ENCODE assay signal across 10 mouse cellular contexts in the genomic region with DNA sequence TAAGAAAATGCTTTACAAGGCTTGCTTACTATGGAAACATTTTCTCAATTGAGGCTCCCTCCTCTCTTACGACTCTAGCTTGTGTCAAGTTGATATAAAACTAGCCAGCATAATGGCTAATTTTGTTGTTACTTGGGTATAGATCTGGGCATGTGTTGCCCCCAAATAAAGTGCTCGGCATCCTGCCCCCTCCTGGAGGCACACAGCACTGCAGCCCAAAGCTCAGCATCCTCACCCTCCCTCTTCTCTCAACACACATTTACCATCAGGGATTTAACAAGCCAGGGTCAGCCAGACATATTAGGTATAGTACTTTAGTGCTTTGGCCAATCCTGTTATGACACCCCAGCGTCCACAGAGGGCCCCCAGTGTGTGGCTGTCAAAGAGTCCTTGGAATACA. TPM values are rescaled to one million over a fixed set of nuclear protein-coding genes. Genes with fewer than 3 reads are reported as not detected.
DNase-seq lines count a peak whose midpoint lies in the region; ATAC-seq and TF ChIP-seq lines count a peak whose summit lies in the region.
"Had no signal": no experiment of that assay in that cellular context is flagged by ENCODE, and none has a peak within 500 bp of the region (broad histone marks: within the 10 kb centered on the region; RNA-seq: fewer than 3 reads in every experiment).

No protein-coding gene starts in this region.

- H3K9ac ChIP-seq in heart, adult 2 months (ENCODE audit: low read depth, low read length): no peak overlapping the region
- H3K9ac ChIP-seq in hindbrain, embryonic 16.5 days (ENCODE audit: low read depth, low read length): no peak overlapping the region
- H3K9ac ChIP-seq in forebrain, embryonic 12.5 days: no peak overlapping the region
- H3K9ac ChIP-seq: liver, embryonic 13.5 days had no signal

- TF ChIP-seq EP300 in heart, adult 2 months (IDR thresholded peaks at IDR 0.05; ENCODE audit: insufficient read depth, low read depth, low read length): no peak

- H3K27me3 ChIP-seq in heart, adult 2 months (ENCODE audit: control insufficient read depth, insufficient read depth, low read length): no peaks in the 10 kb centered on the region; the same call in 1 of the 2 replicates
- no peaks in the 10 kb centered on the region for H3K27me3 ChIP-seq in hindbrain, embryonic 16.5 days (replicated peaks; ENCODE audit: control insufficient read depth, insufficient read depth, low read length)
- H3K27me3 ChIP-seq in forebrain, embryonic 12.5 days: peaks cover 18% of the 10 kb centered on the region

- no peaks in the 10 kb centered on the region for H3K9me3 ChIP-seq in hindbrain, embryonic 16.5 days (ENCODE audit: control insufficient read depth, low read length)
- H3K9me3 ChIP-seq in forebrain, embryonic 12.5 days: no peaks in the 10 kb centered on the region
- H3K9me3 ChIP-seq: liver, embryonic 13.5 days had no signal

- no peaks in the 10 kb centered on the region for H3K79me2 ChIP-seq in heart, adult 2 months (replicated peaks; ENCODE audit: control insufficient read depth, insufficient read depth, low read length)

- TF ChIP-seq CTCF in heart, adult 2 months (IDR thresholded peaks at IDR 0.05): peak; percentile 73
- TF ChIP-seq CTCF in brain, embryonic 14.5 days (IDR thresholded peaks at IDR 0.05; ENCODE audit: borderline replicate concordance, extremely low read depth, insufficient read depth, insufficient read length): peak; percentile 56

- no peak for ATAC-seq in hindbrain, embryonic 16.5 days
- ATAC-seq in forebrain, embryonic 12.5 days (ENCODE audit: low FRiP score): no peak

- no peaks in the 10 kb centered on the region for H3K4me1 ChIP-seq in heart, adult 2 months (ENCODE audit: control insufficient read depth, insufficient read depth, low read length)
- no peaks in the 10 kb centered on the region; the same call in 1 of the 2 replicates for H3K4me1 ChIP-seq in hindbrain, embryonic 16.5 days (ENCODE audit: control insufficient read depth, insufficient read depth, low read depth, low read length)
- H3K4me1 ChIP-seq in forebrain, embryonic 12.5 days: peaks cover 13% of the 10 kb centered on the region; the same call in 1 of the 2 replicates
- H3K4me1 ChIP-seq: liver, embryonic 13.5 days had no signal

- 52% methylated on average over 3 of the region's 3 CpGs for WGBS in heart, adult 2 months
- WGBS in hindbrain, embryonic 16.5 days: 41% methylated on average over 3 of the region's 3 CpGs
- WGBS in forebrain, embryonic 12.5 days: 43% methylated on average over 3 of the region's 3 CpGs

- DNase-seq in heart, adult 2 months: no peak
- no peak for DNase-seq in heart, adult 8-10 months (ENCODE audit: low spot score)
- peak; percentile 16 for DNase-seq in right cerebral cortex, postnatal 14 days
- DNase-seq in right cerebral cortex, postnatal 36 days (ENCODE audit: low spot score in 2 of 2): no peak
- DNase-seq in brain, embryonic 14.5 days (ENCODE audit: low read depth): no peak
- DNase-seq in thymus, postnatal 0 days (ENCODE audit: low spot score): peak; percentile 30
- DNase-seq: liver, embryonic 13.5 days had no signal

- no peak for TF ChIP-seq POLR2A in heart, adult 2 months (IDR thresholded peaks at IDR 0.05; ENCODE audit: insufficient read depth, low read depth, low read length)
- TF ChIP-seq POLR2A in brain, embryonic 14.5 days (IDR thresholded peaks at IDR 0.05; ENCODE audit: borderline replicate concordance, extremely low read depth, insufficient read depth, insufficient read length, poor library complexity, severe bottlenecking): no peak

- H3K27ac ChIP-seq in heart, adult 2 months: no peak overlapping the region
- no peak overlapping the region for H3K27ac ChIP-seq in hindbrain, embryonic 16.5 days (ENCODE audit: low read depth, low read length)
- H3K27ac ChIP-seq in forebrain, embryonic 12.5 days: no peak overlapping the region
- H3K27ac ChIP-seq: liver, embryonic 13.5 days had no signal

- no peak overlapping the region for H3K4me2 ChIP-seq in hindbrain, embryonic 16.5 days (ENCODE audit: low read length)
- H3K4me2 ChIP-seq in forebrain, embryonic 12.5 days: no peak overlapping the region
- H3K4me2 ChIP-seq: liver, embryonic 13.5 days had no signal

- H3K36me3 ChIP-seq in heart, adult 2 months (ENCODE audit: control insufficient read depth, insufficient read depth, low read length): no peaks in the 10 kb centered on the region; the same call in 1 of the 2 replicates
- peaks cover 8% of the 10 kb centered on the region for H3K36me3 ChIP-seq in hindbrain, embryonic 16.5 days (ENCODE audit: control insufficient read depth, insufficient read depth, low read length)
- peaks cover 14% of the 10 kb centered on the region for H3K36me3 ChIP-seq in forebrain, embryonic 12.5 days (replicated peaks)

- intact Hi-C loops in heart, adult 2 months (cut with DNase I): no loop called here

- no peak overlapping the region for H3K4me3 ChIP-seq in heart, adult 2 months
- H3K4me3 ChIP-seq in hindbrain, embryonic 16.5 days (ENCODE audit: low read length): no peak overlapping the region
- H3K4me3 ChIP-seq in forebrain, embryonic 12.5 days (replicated peaks): no peak overlapping the region
- H3K4me3 ChIP-seq: liver, embryonic 13.5 days had no signal

RNA-seq across cellular contexts. Expression of gene Col9a2, which starts 17.2 kb away (rescaled TPM):
- not detected for total RNA-seq in heart, adult 2 months (2021)
- polyA plus RNA-seq in heart, adult 2 months (2012; rRNA removed): 0.06 and 0.31 TPM in 2 replicates
- not detected for total RNA-seq in heart, adult 8-10 months (2022)
- 11.0 and 17.5 TPM in 2 replicates for polyA plus RNA-seq in brain, embryonic 14.5 days (2012; rRNA removed)
- polyA plus RNA-seq in thymus, postnatal 0 days (2015; fragmentation: Nextera tagmentation; extraction: Ambion mirVana): 0.20 and 0.41 TPM in 2 replicates
- polyA plus RNA-seq in hindbrain, embryonic 16.5 days (2015; fragmentation: Nextera tagmentation; extraction: Ambion mirVana): 15.4 and 19.3 TPM in 2 replicates
- 5.6 and 7.9 TPM in 2 replicates for polyA plus RNA-seq in forebrain, embryonic 12.5 days (2016; fragmentation: Nextera tagmentation; extraction: Ambion mirVana)

RNA-seq across cellular contexts. Expression of gene Smap2, which starts 39.3 kb away (rescaled TPM):
- total RNA-seq in heart, adult 2 months (2021): 10 to 100 TPM; 44.2 to 49.6 TPM
- 26.7 and 32.2 TPM in 2 replicates for polyA plus RNA-seq in heart, adult 2 months (2012; rRNA removed)
- 10 to 100 TPM; 39.1 to 57.5 (median 49.1) TPM for total RNA-seq in heart, adult 8-10 months (2022)
- 34.4 and 59.8 TPM in 2 replicates for polyA plus RNA-seq in brain, embryonic 14.5 days (2012; rRNA removed)
- 39.0 and 39.1 TPM in 2 replicates for polyA plus RNA-seq in thymus, postnatal 0 days (2015; fragmentation: Nextera tagmentation; extraction: Ambion mirVana)
- 40.9 and 42.3 TPM in 2 replicates for polyA plus RNA-seq in hindbrain, embryonic 16.5 days (2015; fragmentation: Nextera tagmentation; extraction: Ambion mirVana)
- polyA plus RNA-seq in forebrain, embryonic 12.5 days (2016; fragmentation: Nextera tagmentation; extraction: Ambion mirVana): 28.2 and 29.1 TPM in 2 replicates

RNA-seq across cellular contexts. Expression of gene Zmpste24, which starts 41.7 kb away (rescaled TPM):
- total RNA-seq in heart, adult 2 months (2021): 10 to 100 TPM; 24.4 to 24.8 TPM
- 17.1 and 29.1 TPM in 2 replicates for polyA plus RNA-seq in heart, adult 2 months (2012; rRNA removed)
- 10 to 100 TPM; 21.7 to 28.5 (median 24.3) TPM for total RNA-seq in heart, adult 8-10 months (2022)
- polyA plus RNA-seq in brain, embryonic 14.5 days (2012; rRNA removed): 17.5 and 19.4 TPM in 2 replicates
- 49.0 and 50.2 TPM in 2 replicates for polyA plus RNA-seq in thymus, postnatal 0 days (2015; fragmentation: Nextera tagmentation; extraction: Ambion mirVana)
- 26.6 and 28.3 TPM in 2 replicates for polyA plus RNA-seq in hindbrain, embryonic 16.5 days (2015; fragmentation: Nextera tagmentation; extraction: Ambion mirVana)
- polyA plus RNA-seq in forebrain, embryonic 12.5 days (2016; fragmentation: Nextera tagmentation; extraction: Ambion mirVana): 33.3 and 35.0 TPM in 2 replicates

RNA-seq across cellular contexts. Expression of gene Tmco2, which starts 52.7 kb away (rescaled TPM):
- total RNA-seq in heart, adult 2 months (2021): not detected
- 0.16 and 0.44 TPM in 2 replicates for polyA plus RNA-seq in heart, adult 2 months (2012; rRNA removed)
- total RNA-seq in heart, adult 8-10 months (2022): not detected
- not detected in 2 replicates for polyA plus RNA-seq in brain, embryonic 14.5 days (2012; rRNA removed)
- polyA plus RNA-seq in thymus, postnatal 0 days (2015; fragmentation: Nextera tagmentation; extraction: Ambion mirVana): not detected in 2 replicates
- not detected in 2 replicates for polyA plus RNA-seq in hindbrain, embryonic 16.5 days (2015; fragmentation: Nextera tagmentation; extraction: Ambion mirVana)
- polyA plus RNA-seq in forebrain, embryonic 12.5 days (2016; fragmentation: Nextera tagmentation; extraction: Ambion mirVana): not detected in 2 replicates
- total RNA-seq: adrenal gland, postnatal 36 days had no signal
- polyA plus RNA-seq: liver, embryonic 13.5 days had no signal

Comparison
In these comparisons a context has a peak if more than half of its experiments do, and no peak if none do; other contexts are left out.
1. DNase-seq: peak in right cerebral cortex, postnatal 14 days (single experiment) and thymus, postnatal 0 days (single experiment); none in heart, adult 2 months (0 of 2), heart, adult 8-10 months (single experiment), right cerebral cortex, postnatal 36 days (0 of 2) and brain, embryonic 14.5 days (single experiment).